Mouse (Mus musculus): Measurements from ENCODE around the gene Mfsd2b. TPM values are rescaled to one million over a fixed set of nuclear protein-coding genes. Genes with fewer than 3 reads are reported as not detected.
A peak's percentile ranks its signal among the peaks of the same experiment; 100 is the strongest.
"Not testable (repeated sequence)": the region's sequence is repeated elsewhere in the genome, so short reads cannot be mapped to it uniquely, and the experiment has no call there.

Mfsd2b gene
- polyA plus RNA-seq (2012): 22.7 and 26.3 TPM in 2 replicates

GRCm38 (mm10) chr12:4874161-4874927 lies at the start of gene Mfsd2b:
Gene Mfsd2b, minus strand, starts transcription at chr12:4874359.
- no peaks in the 10 kb centered on the region for H3K27me3 ChIP-seq (ENCODE audit: control insufficient read depth)
- TF ChIP-seq TAL1 (IDR thresholded peaks at IDR 0.05; ENCODE audit: low read length) (no peak), GATA1 (IDR thresholded peaks at IDR 0.05; ENCODE audit: low read length) (peak; percentile 100)
- H3K36me3 ChIP-seq (ENCODE audit: control insufficient read depth): peaks cover 69% of the 10 kb centered on the region
- peak within 1 kb of the TSS; percentile 79 for H3K4me3 ChIP-seq (replicated peaks)
- H3K4me1 ChIP-seq (ENCODE audit: control insufficient read depth): peaks cover 64% of the 10 kb centered on the region
- H3K9me3 ChIP-seq (ENCODE audit: control insufficient read depth, low read length): no peaks in the 10 kb centered on the region

GRCm38 (mm10) chr12:4917805-4918591 lies 43.8 kb upstream of the Mfsd2b start:
- Histone ChIP-seq H3K4me3 (replicated peaks) (peak overlapping the region; percentile 88), H3K36me3 (ENCODE audit: control insufficient read depth) (peaks cover 8% of the 10 kb centered on the region), H3K27me3 (ENCODE audit: control insufficient read depth) (no peaks in the 10 kb centered on the region; the same call in 1 of the 2 replicates), H3K4me1 (ENCODE audit: control insufficient read depth) (peaks cover 31% of the 10 kb centered on the region), H3K9me3 (ENCODE audit: control insufficient read depth, low read length) (no peaks in the 10 kb centered on the region)
- TF ChIP-seq GATA1 (IDR thresholded peaks at IDR 0.05; ENCODE audit: low read length) (no peak), TAL1 (IDR thresholded peaks at IDR 0.05; ENCODE audit: low read length) (no peak)

GRCm38 (mm10) chr12:4916994-4917804 lies 43.0 kb upstream of the Mfsd2b start, which contains the start of gene Atad2b:
Gene Atad2b, plus strand, starts transcription at chr12:4917353.
- H3K9me3 ChIP-seq (ENCODE audit: control insufficient read depth, low read length): no peaks in the 10 kb centered on the region
- H3K4me1 ChIP-seq (ENCODE audit: control insufficient read depth): peaks cover 28% of the 10 kb centered on the region
- peak within 1 kb of the TSS; percentile 88 for H3K4me3 ChIP-seq (replicated peaks)
- H3K36me3 ChIP-seq (ENCODE audit: control insufficient read depth): peaks cover 8% of the 10 kb centered on the region
- H3K27me3 ChIP-seq (ENCODE audit: control insufficient read depth): no peaks in the 10 kb centered on the region; the same call in 1 of the 2 replicates
- TF ChIP-seq TAL1 (IDR thresholded peaks at IDR 0.05; ENCODE audit: low read length) (no peak), GATA1 (IDR thresholded peaks at IDR 0.05; ENCODE audit: low read length) (no peak)

GRCm38 (mm10) chr12:4914944-4915343 lies 40.8 kb upstream of the Mfsd2b start:
- TF ChIP-seq GATA1 (IDR thresholded peaks at IDR 0.05; ENCODE audit: low read length) (no peak), TAL1 (IDR thresholded peaks at IDR 0.05; ENCODE audit: low read length) (no peak)
- no peaks in the 10 kb centered on the region; the same call in 1 of the 2 replicates for H3K27me3 ChIP-seq (ENCODE audit: control insufficient read depth)
- no peak overlapping the region for H3K4me3 ChIP-seq (replicated peaks)
- no peaks in the 10 kb centered on the region for H3K36me3 ChIP-seq (ENCODE audit: control insufficient read depth)
- peaks cover 15% of the 10 kb centered on the region for H3K4me1 ChIP-seq (ENCODE audit: control insufficient read depth)
- H3K9me3 ChIP-seq (ENCODE audit: control insufficient read depth, low read length): no peaks in the 10 kb centered on the region

- H3K4me1 ChIP-seq (ENCODE audit: control insufficient read depth): peaks cover 10% of the 10 kb centered on the region
- no peaks in the 10 kb centered on the region for H3K9me3 ChIP-seq (ENCODE audit: control insufficient read depth, low read length)
- H3K36me3 ChIP-seq (ENCODE audit: control insufficient read depth): no peaks in the 10 kb centered on the region
- H3K27me3 ChIP-seq (ENCODE audit: control insufficient read depth): no peaks in the 10 kb centered on the region; the same call in 1 of the 2 replicates
- TF ChIP-seq GATA1 (IDR thresholded peaks at IDR 0.05; ENCODE audit: low read length) (no peak), TAL1 (IDR thresholded peaks at IDR 0.05; ENCODE audit: low read length) (no peak)
- H3K4me3 ChIP-seq (replicated peaks): no peak overlapping the region
Observed at GRCm38 (mm10) chr12:4914441-4914840, 40.3 kb upstream of the Mfsd2b start.

- Histone ChIP-seq H3K4me1 (ENCODE audit: control insufficient read depth) (peaks cover 16% of the 10 kb centered on the region), H3K27me3 (ENCODE audit: control insufficient read depth) (no peaks in the 10 kb centered on the region; the same call in 1 of the 2 replicates), H3K9me3 (ENCODE audit: control insufficient read depth, low read length) (no peaks in the 10 kb centered on the region), H3K36me3 (ENCODE audit: control insufficient read depth) (no peaks in the 10 kb centered on the region), H3K4me3 (replicated peaks) (no peak overlapping the region)
- TF ChIP-seq TAL1 (IDR thresholded peaks at IDR 0.05; ENCODE audit: low read length): no peak
Observed at GRCm38 (mm10) chr12:4911716-4912115, 37.6 kb upstream of the Mfsd2b start.

GRCm38 (mm10) chr12:4910496-4910895 lies 36.3 kb upstream of the Mfsd2b start:
- H3K9me3 ChIP-seq (ENCODE audit: control insufficient read depth, low read length); H3K4me3 ChIP-seq (replicated peaks); H3K27me3 ChIP-seq (ENCODE audit: control insufficient read depth); H3K36me3 ChIP-seq (ENCODE audit: control insufficient read depth): not testable (repeated sequence)
- H3K4me1 ChIP-seq (ENCODE audit: control insufficient read depth): peaks cover 22% of the 10 kb centered on the region

GRCm38 (mm10) chr12:4908391-4908790 lies 34.2 kb upstream of the Mfsd2b start:
- H3K4me1 ChIP-seq (ENCODE audit: control insufficient read depth): peaks cover 36% of the 10 kb centered on the region
- no peak for TF ChIP-seq GATA1 (IDR thresholded peaks at IDR 0.05; ENCODE audit: low read length)
- TF ChIP-seq TAL1 (IDR thresholded peaks at IDR 0.05; ENCODE audit: low read length): no peak
- H3K4me3 ChIP-seq (replicated peaks): peak overlapping the region; percentile 93
- no peaks in the 10 kb centered on the region for H3K9me3 ChIP-seq (ENCODE audit: control insufficient read depth, low read length)
- no peaks in the 10 kb centered on the region for H3K27me3 ChIP-seq (ENCODE audit: control insufficient read depth)
- peaks cover 21% of the 10 kb centered on the region for H3K36me3 ChIP-seq (ENCODE audit: control insufficient read depth)

Measured in erythroblast, embryonic 14.5 days (primary cell).